Mouse (Mus musculus) lung, embryonic 14.5 days (tissue): ENCODE measurements around the gene Abt1. TPM values are rescaled to one million over a fixed set of nuclear protein-coding genes. Genes with fewer than 3 reads are reported as not detected.

Source experiments
- ATAC-seq: fragments of 200-750 bp; cut with Nextera tagmentation; 2 replicates; pipeline ENCODE4 v1.8.0; 2017; ENCODE audit warnings: mild to moderate bottlenecking, moderate TSS enrichment, moderate library complexity; ENCODE audit not compliant: insufficient read depth
- DNase-seq: peaks from one replicate; pipeline ENCODE4 v3.0.0-alpha.2; 2015
- H3K27ac ChIP-seq: fragments of 300-500 bp; sonication (generic); 2 replicates; pipeline ENCODE4 v1.5.1; 2014; ENCODE audit warnings: low read depth, mild to moderate bottlenecking, moderate library complexity
- H3K27me3 ChIP-seq: fragments of 300-500 bp; sonication (generic); 2 replicates; pipeline ENCODE4 v1.6.1; 2014; ENCODE audit warnings: low read length, control low read depth; ENCODE audit not compliant: insufficient read depth
- H3K36me3 ChIP-seq: fragments of 300-500 bp; sonication (generic); 2 replicates; pipeline ENCODE4 v1.6.1; 2014; ENCODE audit warnings: control low read depth; ENCODE audit not compliant: insufficient read depth
- H3K4me1 ChIP-seq: fragments of 300-500 bp; sonication (generic); 2 replicates; pipeline ENCODE4 v1.6.1; 2014; ENCODE audit warnings: antibody characterized with exemption, control low read depth; ENCODE audit not compliant: insufficient read depth
- H3K4me2 ChIP-seq: fragments of 300-500 bp; sonication (generic); 2 replicates; pipeline ENCODE4 v1.6.1; 2014; ENCODE audit warnings: mild to moderate bottlenecking
- H3K4me3 ChIP-seq: fragments of 300-500 bp; sonication (generic); 2 replicates; pipeline ENCODE4 v1.5.1; 2014; ENCODE audit warnings: low read depth, low read length
- H3K9ac ChIP-seq: fragments of 300-500 bp; sonication (generic); 2 replicates; pipeline ENCODE4 v1.6.1; 2014
- H3K9me3 ChIP-seq: fragments of 300-500 bp; sonication (generic); 2 replicates; pipeline ENCODE4 v1.6.1; 2016; ENCODE audit warnings: low read depth, low read length, control low read depth
- CTCF ChIP-seq: IDR thresholded peaks from 2 replicates; pipeline ENCODE4 v1.5.1; 2016; ENCODE audit warnings: antibody characterized with exemption, low read depth
- WGBS: fragments of 180-500 bp; shearing (Covaris S2); extraction: QIAGEN DNeasy Blood & Tissue Kit; methylation state at CpG from one replicate; pipeline ENCODE4 v1.1.7; 2014; 5-methylcytosine and 5-hydroxymethylcytosine counted together
- polyA plus RNA-seq: library from polyadenylated mRNA; unstranded; fragments of >200 nt; fragmentation: Nextera tagmentation; extraction: Ambion mirVana; gene quantifications from 2 replicates; pipeline ENCODE4 v1.2.1, GENCODE M21; 2014

Gene Abt1
- polyA plus RNA-seq, 1 experiment from 2014 or later, result 12.7 TPM

- Histone ChIP-seq H3K27ac (peak overlapping the region; percentile 76; the same call in 1 of the 2 replicates), H3K4me1 (peaks cover 2% of the 10 kb centered on the region; the same call in 1 of the 2 replicates), H3K4me2 (peak overlapping the region; percentile 82), H3K9me3 (no peaks in the 10 kb centered on the region), H3K27me3 (no peaks in the 10 kb centered on the region), H3K36me3 (peaks cover 31% of the 10 kb centered on the region), H3K4me3 (peak overlapping the region; percentile 94), H3K9ac (peak overlapping the region; percentile 88)
- WGBS, result 0% methylated on average over 7 of the region's 7 CpGs
- no peak for ATAC-seq
- TF ChIP-seq CTCF, result no peak
- DNase-seq, result no peak
Measured at GRCm38 (mm10) chr13:23424052-23424380, 350 bp upstream of the Abt1 start.

DNA sequence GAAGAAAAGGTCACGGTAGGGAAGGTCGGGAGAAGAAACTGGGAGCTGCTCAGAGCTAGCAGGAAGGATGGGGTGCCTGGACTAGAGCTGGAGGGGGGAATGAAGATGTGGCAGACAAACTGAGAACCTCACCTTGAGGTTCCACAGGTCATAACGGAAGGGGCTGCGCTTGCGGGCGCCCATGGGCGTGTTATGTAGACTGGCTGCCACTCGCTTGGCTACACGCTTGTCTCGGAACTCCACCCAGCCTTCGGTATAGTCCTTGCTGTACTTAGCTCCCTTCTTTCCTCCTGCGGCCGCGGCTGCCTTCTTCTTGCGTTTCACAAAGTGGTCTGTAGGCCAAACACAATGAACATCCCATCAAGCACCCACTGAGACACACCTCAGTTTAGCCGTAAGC lies 1.3 kb downstream of the Abt1 start:
- Histone ChIP-seq H3K9ac (no peak overlapping the region), H3K27me3 (no peaks in the 10 kb centered on the region), H3K9me3 (no peaks in the 10 kb centered on the region), H3K27ac (no peak overlapping the region), H3K36me3 (peaks cover 39% of the 10 kb centered on the region), H3K4me1 (peaks cover 2% of the 10 kb centered on the region; the same call in 1 of the 2 replicates), H3K4me2 (peak overlapping the region; percentile 82; the same call in 1 of the 2 replicates), H3K4me3 (peak overlapping the region; percentile 94; the same call in 1 of the 2 replicates)
- ATAC-seq (no peak), DNase-seq (no peak)
- 95% methylated on average over 16 of the region's 16 CpGs for WGBS
- no peak for TF ChIP-seq CTCF

GRCm38 (mm10) chr13:23412630-23413521 lies 10.8 kb downstream of the Abt1 start:
- no peak overlapping the region for H3K27ac ChIP-seq
- no peaks in the 10 kb centered on the region for H3K4me1 ChIP-seq
- peak overlapping the region; percentile 67 for H3K4me2 ChIP-seq
- no peaks in the 10 kb centered on the region for H3K9me3 ChIP-seq
- 3% methylated on average over 28 of the region's 28 CpGs for WGBS
- peak; percentile 78 for DNase-seq
- no peak for TF ChIP-seq CTCF
- H3K36me3 ChIP-seq, result 0 out of 2 replicates have a peak, but pooled peaks cover 8% of the 10 kb centered on the region
- no peaks in the 10 kb centered on the region for H3K27me3 ChIP-seq
- peak; percentile 83 for ATAC-seq
- peak overlapping the region; percentile 38 for H3K4me3 ChIP-seq
- 0 out of 2 replicates have a peak overlapping the region, but pooled peaks have one; percentile 6 for H3K9ac ChIP-seq

DNA sequence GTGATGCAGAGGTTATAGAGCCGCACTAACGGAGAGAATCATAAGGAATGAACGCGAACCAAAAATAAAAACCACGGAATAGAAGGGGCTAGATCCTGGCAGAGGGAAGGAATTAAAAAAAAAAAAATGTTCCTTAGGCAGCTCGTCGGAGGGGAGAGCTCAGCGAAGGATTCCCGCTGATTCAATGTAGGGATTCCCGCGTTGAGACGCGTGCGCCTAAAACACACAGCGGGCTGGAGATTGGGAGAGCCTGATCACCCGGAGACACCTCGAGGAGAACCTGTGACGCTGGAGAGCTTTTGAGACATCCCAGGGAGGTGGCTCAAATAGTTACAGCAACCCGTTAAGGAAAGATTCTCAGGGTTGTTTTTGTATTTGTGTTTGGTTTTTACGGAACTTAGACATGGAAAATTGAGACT lies 11.4 kb downstream of the Abt1 start:
- Histone ChIP-seq H3K9me3 (no peaks in the 10 kb centered on the region), H3K36me3 (0 out of 2 replicates have a peak, but pooled peaks cover 5% of the 10 kb centered on the region), H3K27me3 (no peaks in the 10 kb centered on the region), H3K27ac (no peak overlapping the region), H3K4me2 (peak overlapping the region; percentile 67), H3K4me3 (peak overlapping the region; percentile 38), H3K9ac (peak overlapping the region; percentile 6; the same call in 1 of the 2 replicates), H3K4me1 (no peaks in the 10 kb centered on the region)
- no peak for TF ChIP-seq CTCF
- DNase-seq (peak; percentile 59), ATAC-seq (peak; percentile 59)
- WGBS, result under 1% methylated on average over 20 of the region's 20 CpGs

- TF ChIP-seq CTCF, result no peak
- WGBS, result 3% methylated on average over 29 of the region's 29 CpGs
- Histone ChIP-seq H3K4me3 (peak overlapping the region; percentile 38), H3K9ac (peak overlapping the region; percentile 6; the same call in 1 of the 2 replicates), H3K9me3 (no peaks in the 10 kb centered on the region), H3K27ac (no peak overlapping the region), H3K4me2 (peak overlapping the region; percentile 67), H3K36me3 (no peaks in the 10 kb centered on the region), H3K27me3 (no peaks in the 10 kb centered on the region), H3K4me1 (no peaks in the 10 kb centered on the region)
- ATAC-seq (no peak), DNase-seq (peak; percentile 62)
Measured at GRCm38 (mm10) chr13:23411311-23412210, 12.1 kb downstream of the Abt1 start.

DNA sequence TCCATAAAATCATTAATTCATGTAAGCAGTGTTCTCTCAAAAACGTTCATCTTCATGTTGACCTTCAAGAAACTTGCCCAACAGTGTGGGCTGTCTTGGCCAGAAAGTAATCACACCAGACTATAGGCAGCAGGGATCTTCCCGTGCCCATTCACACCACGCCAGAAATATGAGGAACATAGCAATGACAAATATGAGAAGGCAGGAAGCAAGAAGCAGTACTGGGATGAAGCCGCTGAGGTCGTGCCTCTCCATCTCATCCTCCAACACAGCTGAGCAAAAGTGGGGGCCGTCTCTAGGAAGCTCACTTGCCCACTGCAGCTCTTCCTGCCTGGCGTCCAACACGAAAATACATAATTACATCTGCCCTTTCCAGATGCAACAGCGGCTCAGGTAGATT lies 13.0 kb downstream of the Abt1 start:
- no peak for DNase-seq
- TF ChIP-seq CTCF, result no peak
- Histone ChIP-seq H3K27me3 (no peaks in the 10 kb centered on the region), H3K36me3 (no peaks in the 10 kb centered on the region), H3K27ac (no peak overlapping the region), H3K4me1 (no peaks in the 10 kb centered on the region), H3K4me2 (no peak overlapping the region), H3K9ac (no peak overlapping the region), H3K9me3 (no peaks in the 10 kb centered on the region), H3K4me3 (no peak overlapping the region)
- no peak for ATAC-seq
- 69% methylated on average over 9 of the region's 9 CpGs for WGBS

GRCm38 (mm10) chr13:23402626-23403025 lies 21.0 kb downstream of the Abt1 start:
- Histone ChIP-seq H3K27me3 (no peaks in the 10 kb centered on the region), H3K4me1 (peaks cover 5% of the 10 kb centered on the region; the same call in 1 of the 2 replicates), H3K9ac (no peak overlapping the region), H3K36me3 (no peaks in the 10 kb centered on the region), H3K27ac (no peak overlapping the region), H3K4me3 (no peak overlapping the region), H3K9me3 (no peaks in the 10 kb centered on the region), H3K4me2 (peak overlapping the region; percentile 71)
- DNase-seq, result peak; percentile 13
- no peak for TF ChIP-seq CTCF
- ATAC-seq, result no peak
- 12% methylated on average over 2 of the region's 2 CpGs for WGBS
